8 mouse cellular contexts compared by ENCODE assay signal in the genomic region with DNA sequence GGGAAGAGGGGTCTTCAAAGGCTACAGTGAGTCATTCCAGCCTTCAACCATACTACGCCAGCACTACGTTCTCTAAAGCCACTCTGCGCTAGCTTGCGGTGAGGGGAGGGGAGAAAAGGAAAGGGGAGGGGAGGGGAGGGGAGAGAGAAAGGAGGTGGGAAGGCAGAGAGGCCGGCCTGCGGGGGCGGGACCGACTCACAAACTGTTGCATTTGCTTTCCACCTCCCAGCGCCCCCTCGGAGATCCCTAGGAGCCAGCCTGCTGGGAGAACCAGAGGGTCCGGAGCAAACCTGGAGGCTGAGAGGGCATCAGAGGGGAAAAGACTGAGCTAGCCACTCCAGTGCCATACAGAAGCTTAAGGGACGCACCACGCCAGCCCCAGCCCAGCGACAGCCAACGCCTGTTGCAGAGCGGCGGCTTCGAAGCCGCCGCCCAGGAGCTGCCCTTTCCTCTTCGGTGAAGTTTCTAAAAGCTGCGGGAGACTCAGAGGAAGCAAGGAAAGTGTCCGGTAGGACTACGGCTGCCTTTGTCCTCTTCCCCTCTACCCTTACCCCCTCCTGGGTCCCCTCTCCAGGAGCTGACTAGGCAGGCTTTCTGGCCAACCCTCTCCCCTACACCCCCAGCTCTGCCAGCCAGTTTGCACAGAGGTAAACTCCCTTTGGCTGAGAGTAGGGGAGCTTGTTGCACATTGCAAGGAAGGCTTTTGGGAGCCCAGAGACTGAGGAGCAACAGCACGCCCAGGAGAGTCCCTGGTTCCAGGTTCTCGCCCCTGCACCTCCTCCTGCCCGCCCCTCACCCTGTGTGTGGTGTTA. TPM values are rescaled to one million over a fixed set of nuclear protein-coding genes. Genes with fewer than 3 reads are reported as not detected.
A peak's percentile ranks its signal among the peaks of the same experiment; 100 is the strongest.
DNase-seq lines count a peak whose midpoint lies in the region; ATAC-seq lines count a peak whose summit lies in the region.

Gene Ar, plus strand, starts transcription at position 239 of the 812 bp plus-strand sequence.

- H3K4me3 ChIP-seq in forebrain, embryonic 12.5 days (replicated peaks), result peak within 1 kb of the TSS; percentile 41
- peak within 1 kb of the TSS; percentile 33 for H3K4me3 ChIP-seq in stomach, embryonic 15.5 days (replicated peaks)

- ATAC-seq in CD4-positive, CD25-positive, alpha-beta regulatory T cell, adult 4 months, result peak; percentile 68
- ATAC-seq in forebrain, embryonic 12.5 days (ENCODE audit: low FRiP score), result peak; percentile 60; the same call in 1 of the 2 replicates
- ATAC-seq in megakaryocyte, adult 5-6 weeks (ENCODE audit: poor library complexity, severe bottlenecking), result peak; percentile 35; the same call in 1 of the 2 replicates
- ATAC-seq in stomach, embryonic 15.5 days (ENCODE audit: insufficient read depth, low FRiP score, low read depth), result no peak

- no peaks in the 10 kb centered on the region for H3K9me3 ChIP-seq in forebrain, embryonic 12.5 days
- H3K9me3 ChIP-seq in stomach, embryonic 15.5 days, result no peaks in the 10 kb centered on the region

- peaks cover 42% of the 10 kb centered on the region for H3K27me3 ChIP-seq in forebrain, embryonic 12.5 days
- peaks cover 25% of the 10 kb centered on the region for H3K27me3 ChIP-seq in stomach, embryonic 15.5 days (replicated peaks)

- intact Hi-C loops in heart, postnatal 25 days (cut with DNase I), result no loop called here

- H3K36me3 ChIP-seq in forebrain, embryonic 12.5 days (replicated peaks), result no peaks in the 10 kb centered on the region
- no peaks in the 10 kb centered on the region for H3K36me3 ChIP-seq in stomach, embryonic 15.5 days

- H3K4me2 ChIP-seq in forebrain, embryonic 12.5 days, result peak within 1 kb of the TSS; percentile 74
- H3K4me2 ChIP-seq in stomach, embryonic 15.5 days, result peak within 1 kb of the TSS; percentile 64

- peaks cover 5% of the 10 kb centered on the region for H3K4me1 ChIP-seq in forebrain, embryonic 12.5 days
- H3K4me1 ChIP-seq in stomach, embryonic 15.5 days, result no peaks in the 10 kb centered on the region

- 0 out of 2 replicates have a peak within 1 kb of the TSS, but pooled peaks have one; percentile 17 for H3K9ac ChIP-seq in forebrain, embryonic 12.5 days
- H3K9ac ChIP-seq in stomach, embryonic 15.5 days, result no peak within 1 kb of the TSS

- 22% methylated on average over 26 of the region's 27 CpGs for WGBS in forebrain, embryonic 12.5 days
- WGBS in stomach, embryonic 15.5 days, result 21% methylated on average over 27 of the region's 27 CpGs

- peak; percentile 51 for DNase-seq in ZHBTc4 (ENCODE audit: low read depth, low spot score)
- DNase-seq in heart, postnatal 25 days (ENCODE audit: low spot score), result peak; percentile 20
- peak; percentile 67 to 79 for DNase-seq in kidney, postnatal 25 days
- DNase-seq in frontal cortex, adult 2 months (ENCODE audit: extremely low spot score in 1 of 2, low spot score in 1 of 2), result no peak

- no peak within 1 kb of the TSS for H3K27ac ChIP-seq in forebrain, embryonic 12.5 days
- H3K27ac ChIP-seq in stomach, embryonic 15.5 days, result no peak within 1 kb of the TSS

RNA-seq across cellular contexts. Expression of gene Ar, which starts in this region (rescaled TPM):
- polyA plus RNA-seq in CD4-positive, CD25-positive, alpha-beta regulatory T cell, adult 4 months (2017; shearing (Covaris generic)), result 1 to 10 TPM; 3.3 to 4.3 TPM
- 0.04 and 0.06 TPM in 2 replicates for polyA plus RNA-seq in forebrain, embryonic 12.5 days (2016; fragmentation: Nextera tagmentation; extraction: Ambion mirVana)
- total RNA-seq in heart, postnatal 25 days (2021), result 1 to 10 TPM; 2.0 to 2.8 TPM
- 0.02 and 0.14 TPM in 2 replicates for total RNA-seq in megakaryocyte, adult 5-6 weeks (2015)
- total RNA-seq in megakaryocyte, adult 5-6 weeks (2017), result 0.04 TPM in 1 of 2 replicates, not detected in the other
- 0.39 and 0.42 TPM in 2 replicates for polyA plus RNA-seq in stomach, embryonic 15.5 days (2015; fragmentation: Nextera tagmentation; extraction: Ambion mirVana)
- polyA plus RNA-seq in frontal cortex, adult 2 months (2012; rRNA removed), result 2.5 and 2.7 TPM in 2 replicates

Comparison
In these comparisons a context has a peak if more than half of its experiments do, and no peak if none do; other contexts are left out.
1. Peak in ATAC-seq, H3K4me3 ChIP-seq, H3K9ac ChIP-seq and H3K4me2 ChIP-seq in forebrain, embryonic 12.5 days; RNA of the gene not detected or under 1 TPM.
2. Peak in ATAC-seq in megakaryocyte, adult 5-6 weeks; RNA of the gene not detected or under 1 TPM.
3. DNase-seq: peak in ZHBTc4 (single experiment), heart, postnatal 25 days (single experiment) and kidney, postnatal 25 days (2 of 2); none in frontal cortex, adult 2 months (0 of 2).